Mouse (Mus musculus) urinary bladder, adult 2 months (tissue): ENCODE measurements around the gene Mgat5b. TPM values are rescaled to one million over a fixed set of nuclear protein-coding genes. Genes with fewer than 3 reads are reported as not detected.

ENCODE experiments used
- DNase-seq: peaks from one replicate; pipeline ENCODE4 v3.0.0; 2022; ENCODE audit warnings: low spot score
- polyA plus RNA-seq: library from polyadenylated mRNA; depleted of rRNA; stranded (reverse); fragments of >200 nt; gene quantifications from 2 replicates; pipeline ENCODE4 v1.2.3, GENCODE M21; 2012; rRNA removed

Gene Mgat5b
- polyA plus RNA-seq, 1 experiment: 0.22 TPM

- DNase-seq: no peak
These were observed 111.9 kb downstream of the Mgat5b start for GRCm38 (mm10) chr11:117030471-117031101.

GRCm38 (mm10) chr11:117031249-117031648, 112.6 kb downstream of the Mgat5b start:
- DNase-seq: no peak

DNA sequence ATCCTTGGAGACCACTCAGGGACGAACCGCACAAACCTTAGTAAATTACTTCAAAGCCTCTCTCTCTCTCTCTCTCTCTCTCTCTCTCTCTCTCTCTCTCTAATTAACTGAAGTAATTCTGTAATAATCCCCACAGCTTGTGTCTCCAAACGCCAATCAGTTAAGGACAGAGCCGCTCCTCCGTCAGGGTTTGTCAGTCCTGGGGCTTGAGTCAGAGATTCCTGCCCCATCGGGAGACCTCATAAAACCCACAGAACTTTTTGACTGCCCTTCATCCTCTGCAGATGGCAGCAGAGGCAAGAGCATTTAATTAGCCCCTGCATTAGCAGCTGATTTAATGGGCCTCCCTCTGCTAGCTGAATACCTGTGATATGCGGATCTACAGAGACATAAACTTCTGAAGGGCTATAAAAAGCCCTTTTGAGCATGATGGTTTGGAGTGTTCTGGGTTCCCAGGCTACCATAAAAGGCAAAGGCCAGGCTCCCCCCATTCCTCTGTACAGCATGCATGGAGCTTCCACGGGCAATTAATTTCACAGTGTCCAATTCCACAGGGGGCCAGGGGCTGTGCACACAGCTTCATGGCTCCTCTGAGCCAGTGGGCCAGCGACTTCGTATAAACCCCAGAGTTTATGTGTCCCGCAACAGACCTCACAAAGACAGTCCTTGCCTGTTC, 117.1 kb downstream of the Mgat5b start:
- no peak for DNase-seq

Other genes starting within 250 kb of the Mgat5b start
- gene St6galnac1, start 143.4 kb upstream of the Mgat5b start, polyA plus RNA-seq: 0.03 TPM in 1 of 2 replicates, not detected in the other
- 42.8 and 63.1 TPM in 2 replicates for gene Mxra7, start 90.8 kb upstream of the Mgat5b start, polyA plus RNA-seq
- gene Mettl23, start 75.6 kb upstream of the Mgat5b start, polyA plus RNA-seq: 32.0 and 36.5 TPM in 2 replicates
- gene Jmjd6, start 75.4 kb upstream of the Mgat5b start, polyA plus RNA-seq: 28.3 and 29.6 TPM in 2 replicates
- gene Mfsd11, start 66.4 kb upstream of the Mgat5b start, polyA plus RNA-seq: 26.3 and 27.6 TPM in 2 replicates
- 319 and 429 TPM in 2 replicates for gene Srsf2, start 65.8 kb upstream of the Mgat5b start, polyA plus RNA-seq
- gene Sec14l1, start 196.3 kb downstream of the Mgat5b start, polyA plus RNA-seq: 65.1 and 67.2 TPM in 2 replicates